Mouse (Mus musculus) ZHBTc4 (cell line): ENCODE measurements around the gene Ddx47.

Experiments used
- DNase-seq: peaks from one replicate; pipeline ENCODE4 v3.0.0-alpha.2; 2011; ENCODE audit warnings: low read depth, low spot score

Ddx47 gene

DNA sequence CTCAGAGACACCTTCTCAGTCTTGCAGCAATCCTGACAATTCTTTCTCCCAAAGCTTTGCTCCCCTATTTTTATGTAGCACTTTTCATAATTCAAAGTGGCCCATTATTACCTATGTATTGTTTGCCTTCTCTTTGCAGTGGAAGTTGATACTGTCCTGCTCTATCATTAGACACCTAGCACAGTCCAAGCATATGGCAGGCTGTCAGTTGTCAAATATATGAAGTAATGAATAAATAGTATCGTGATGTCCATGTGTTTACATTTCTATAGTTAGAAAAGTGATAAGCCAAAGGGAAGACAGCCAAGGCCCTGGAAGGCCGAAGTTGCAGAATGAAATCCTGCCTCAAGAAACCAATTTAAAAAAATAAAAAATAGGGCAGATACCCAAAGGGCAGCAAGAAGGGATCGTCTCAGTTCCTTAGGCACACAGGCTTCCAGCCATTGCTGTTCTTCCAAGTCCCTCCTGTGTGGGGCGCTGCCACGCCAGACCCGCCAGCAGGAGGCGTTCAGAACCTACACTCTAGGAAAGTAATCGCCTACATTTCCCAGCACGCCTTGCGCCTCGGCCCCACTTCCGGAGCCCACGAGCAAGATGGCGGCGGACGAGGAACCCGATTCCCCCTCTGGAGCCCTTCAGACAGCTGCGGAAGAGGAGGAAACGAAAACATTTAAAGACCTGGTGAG lies at the start of gene Ddx47:
Gene Ddx47 (plus strand): TSS at position 565 of the 686 bp plus-strand sequence.
- DNase-seq = peak; percentile 97

DNA sequence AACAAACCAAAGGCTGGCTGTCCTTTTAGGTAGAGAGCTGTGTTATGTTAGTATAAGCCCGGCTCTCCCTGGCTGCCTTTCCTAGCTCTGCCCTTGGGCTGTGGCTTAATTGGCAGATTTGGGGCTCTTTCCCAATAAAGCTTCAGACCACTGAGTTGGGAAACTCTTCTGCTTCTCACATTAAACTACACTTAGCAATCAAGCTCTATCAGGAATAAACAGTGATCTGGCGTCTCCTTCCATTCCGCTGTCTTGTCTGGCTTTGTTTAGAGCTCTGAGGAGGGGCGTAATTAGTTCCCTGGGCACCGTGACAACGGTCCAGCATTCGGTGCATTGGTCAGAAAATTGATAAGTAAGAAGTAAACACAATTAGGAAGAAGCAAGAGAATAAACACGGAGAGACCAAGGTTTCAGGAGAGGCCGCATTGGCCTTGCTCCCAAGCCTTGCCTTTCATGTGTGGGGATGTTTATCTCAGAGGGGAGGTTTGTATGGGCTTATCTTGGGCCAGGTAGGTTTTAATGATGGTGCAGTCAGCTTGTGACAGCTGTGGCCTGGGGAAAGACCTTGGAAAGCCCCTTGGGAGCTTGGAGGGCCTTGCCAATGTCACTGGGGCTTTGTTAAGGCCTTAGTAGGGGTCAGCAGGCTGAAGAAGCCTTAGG lies 49.4 kb upstream of the Ddx47 start:
- DNase-seq = no peak

DNA sequence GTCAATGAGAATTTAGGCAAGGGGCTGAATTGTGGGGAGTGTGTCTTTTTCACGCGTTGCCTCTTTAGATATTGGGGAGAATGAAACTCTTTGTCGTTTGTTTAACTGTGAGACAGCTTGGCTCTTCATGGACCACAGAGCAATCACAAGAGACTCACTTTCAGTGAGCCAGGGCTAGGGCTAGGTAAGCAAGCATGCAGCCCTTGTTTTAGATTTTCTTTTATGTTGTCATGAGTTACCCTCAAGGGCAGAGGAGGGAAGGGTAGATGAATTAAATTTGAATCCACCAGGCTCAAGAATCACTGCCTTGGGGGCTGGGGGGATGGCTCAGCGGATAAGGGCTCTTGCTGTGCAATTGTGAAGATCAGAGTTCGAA lies 48.9 kb upstream of the Ddx47 start:
- no peak for DNase-seq

DNA sequence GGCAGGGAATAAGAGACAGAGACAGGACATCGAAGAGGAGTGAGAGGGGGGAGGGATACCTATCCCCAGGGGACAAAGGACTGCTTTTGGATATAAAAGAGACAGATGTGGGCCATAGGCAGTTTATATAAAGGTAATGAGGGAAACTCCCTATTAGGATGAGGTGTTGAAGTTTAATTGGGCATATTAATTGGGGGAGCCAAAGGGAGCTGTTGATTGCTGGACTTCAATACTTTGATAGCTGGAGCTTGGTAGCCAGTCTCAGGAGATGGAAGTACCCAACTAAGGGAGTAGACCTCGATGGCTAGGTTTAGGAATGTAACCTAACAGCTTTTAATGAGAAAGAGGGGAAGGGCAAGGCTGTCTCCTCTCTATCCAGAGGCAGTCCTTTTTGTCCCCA lies 47.5 kb upstream of the Ddx47 start:
- DNase-seq = no peak

DNA sequence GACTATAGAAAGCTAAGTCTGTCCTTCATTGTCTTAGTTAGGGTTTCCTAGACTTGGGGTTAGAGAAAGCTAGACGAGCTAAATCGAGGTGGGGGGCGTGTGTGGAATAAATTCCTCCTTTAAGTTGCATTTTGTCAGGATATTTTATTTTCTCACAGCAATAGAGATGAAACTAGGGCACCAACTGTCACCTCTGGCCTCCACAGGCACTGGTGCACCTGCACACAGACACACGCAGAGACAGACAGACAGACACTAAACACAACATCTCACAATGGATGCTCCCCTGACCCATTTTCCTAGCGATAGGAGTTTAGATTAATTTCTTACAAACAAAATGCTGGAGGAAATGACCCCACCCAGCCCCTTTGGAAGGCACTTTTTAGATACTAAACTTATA lies 44.7 kb upstream of the Ddx47 start:
- DNase-seq = no peak

DNA sequence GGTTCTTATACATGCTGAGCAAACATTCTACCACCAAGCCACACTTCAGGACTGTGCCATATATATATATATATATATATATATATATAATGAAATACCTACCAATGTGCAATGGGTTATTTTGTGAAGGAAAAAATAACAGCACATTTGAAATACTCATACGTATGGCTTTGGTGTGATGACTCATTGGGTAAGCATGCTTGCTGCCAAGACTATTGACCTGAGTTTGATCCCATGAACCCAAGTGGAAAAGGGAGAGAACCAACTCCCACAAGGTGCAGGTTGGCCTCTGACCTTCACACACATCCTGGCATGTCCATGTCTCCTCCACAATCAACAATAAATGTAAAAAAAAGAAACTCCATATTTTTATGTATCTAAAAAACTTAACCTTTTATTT lies 43.1 kb upstream of the Ddx47 start:
- no peak for DNase-seq

DNA sequence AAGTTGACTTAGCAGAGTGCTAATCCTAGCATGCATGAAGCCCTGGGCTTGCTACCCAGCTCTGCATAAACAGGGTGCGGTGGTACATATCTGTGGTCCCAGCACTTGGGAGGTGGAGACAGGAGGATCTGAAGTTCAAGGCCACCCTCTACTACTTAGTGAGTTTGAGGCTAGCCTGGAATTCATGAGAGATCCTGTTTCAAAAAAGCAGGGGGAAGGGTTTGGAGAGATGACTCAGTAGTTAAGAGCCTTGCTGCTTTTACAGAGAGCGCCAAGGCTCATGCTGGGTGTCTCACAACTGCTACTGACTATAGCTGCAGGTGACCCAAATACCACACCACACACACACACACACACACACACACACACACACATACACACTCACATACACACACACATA lies 41.9 kb upstream of the Ddx47 start:
- DNase-seq = peak; percentile 56

DNA sequence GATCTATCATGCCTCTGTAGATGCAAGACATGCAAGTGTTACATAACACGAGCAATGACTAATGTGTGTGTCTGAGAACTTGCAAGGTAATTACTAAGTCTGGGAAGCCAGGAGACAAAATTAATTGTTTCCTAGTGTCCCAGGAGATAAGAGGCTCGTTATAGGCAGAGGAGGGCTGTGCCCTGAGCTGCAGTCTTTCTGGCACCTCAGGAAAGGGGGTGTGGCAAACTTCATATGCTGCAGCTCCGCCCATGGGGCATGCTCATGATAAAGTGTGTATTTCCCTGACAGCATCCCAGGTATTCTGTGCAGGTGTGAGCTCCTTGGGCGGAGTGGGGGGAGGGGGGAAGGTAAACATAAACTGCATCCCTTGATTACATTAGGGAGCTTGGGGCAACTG lies 39.3 kb upstream of the Ddx47 start:
- no peak for DNase-seq

DNA sequence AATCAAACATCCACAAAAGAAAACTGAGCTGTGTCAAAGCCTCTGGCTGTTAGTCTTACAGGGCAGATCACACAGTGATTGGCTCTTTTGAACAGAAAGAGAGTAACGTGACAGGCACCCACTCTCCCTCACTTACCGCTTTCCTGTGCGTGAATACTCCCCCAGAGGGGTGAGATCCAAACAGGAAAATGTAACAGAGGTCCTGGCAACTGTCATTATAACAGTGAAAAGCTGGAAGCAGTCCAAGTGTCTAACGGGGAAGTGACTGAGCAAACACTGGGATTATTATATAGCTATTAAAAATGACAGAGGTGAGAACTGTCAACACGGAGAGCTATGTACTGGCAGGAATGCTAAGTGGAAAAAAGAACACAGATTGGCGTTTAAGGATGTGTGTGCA lies 34.8 kb upstream of the Ddx47 start:
- no peak for DNase-seq

DNA sequence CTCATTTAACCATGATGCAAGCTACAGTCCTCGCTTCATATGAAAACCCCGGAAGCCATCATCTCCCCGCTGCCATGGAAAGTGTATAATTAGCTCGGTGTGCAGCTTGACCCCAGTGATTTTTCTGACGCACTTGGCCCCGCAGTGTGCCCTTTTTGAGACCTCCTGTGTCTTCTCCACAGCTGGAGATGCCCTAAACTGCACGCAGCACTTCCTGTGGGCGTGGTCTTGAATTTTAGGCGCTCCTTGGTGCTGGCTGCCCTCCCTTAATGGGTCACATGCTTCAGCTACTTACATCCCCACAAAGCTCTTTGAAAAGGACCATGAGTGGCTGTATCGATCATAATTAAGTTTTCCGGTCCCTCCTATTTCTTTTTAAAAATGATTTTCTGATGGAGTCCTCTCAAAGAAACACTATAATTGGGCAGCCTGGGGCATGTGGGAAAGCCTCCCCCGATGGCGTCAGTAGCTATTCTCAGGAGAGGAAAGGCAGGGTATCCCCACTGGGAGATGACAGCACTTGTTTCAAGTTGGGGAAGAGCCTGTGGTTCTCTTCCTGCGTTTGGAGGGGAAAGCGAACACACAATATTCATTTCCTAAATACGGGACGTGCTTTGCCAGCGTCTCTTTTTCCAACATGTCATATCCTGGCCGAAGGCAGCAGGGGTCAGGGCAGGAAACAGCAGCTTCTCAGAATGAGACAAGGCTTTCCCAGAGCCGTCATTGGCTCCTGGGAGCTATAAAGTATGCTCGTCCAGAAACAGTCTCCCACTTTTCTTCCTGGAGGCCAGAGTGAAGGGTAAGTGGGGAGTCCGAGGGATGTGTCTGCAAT lies 30.0 kb upstream of the Ddx47 start, which contains the start of gene Apold1:
Gene Apold1 (plus strand): TSS at position 488 of the 832 bp plus-strand sequence.
- DNase-seq = peak; percentile 83

DNA sequence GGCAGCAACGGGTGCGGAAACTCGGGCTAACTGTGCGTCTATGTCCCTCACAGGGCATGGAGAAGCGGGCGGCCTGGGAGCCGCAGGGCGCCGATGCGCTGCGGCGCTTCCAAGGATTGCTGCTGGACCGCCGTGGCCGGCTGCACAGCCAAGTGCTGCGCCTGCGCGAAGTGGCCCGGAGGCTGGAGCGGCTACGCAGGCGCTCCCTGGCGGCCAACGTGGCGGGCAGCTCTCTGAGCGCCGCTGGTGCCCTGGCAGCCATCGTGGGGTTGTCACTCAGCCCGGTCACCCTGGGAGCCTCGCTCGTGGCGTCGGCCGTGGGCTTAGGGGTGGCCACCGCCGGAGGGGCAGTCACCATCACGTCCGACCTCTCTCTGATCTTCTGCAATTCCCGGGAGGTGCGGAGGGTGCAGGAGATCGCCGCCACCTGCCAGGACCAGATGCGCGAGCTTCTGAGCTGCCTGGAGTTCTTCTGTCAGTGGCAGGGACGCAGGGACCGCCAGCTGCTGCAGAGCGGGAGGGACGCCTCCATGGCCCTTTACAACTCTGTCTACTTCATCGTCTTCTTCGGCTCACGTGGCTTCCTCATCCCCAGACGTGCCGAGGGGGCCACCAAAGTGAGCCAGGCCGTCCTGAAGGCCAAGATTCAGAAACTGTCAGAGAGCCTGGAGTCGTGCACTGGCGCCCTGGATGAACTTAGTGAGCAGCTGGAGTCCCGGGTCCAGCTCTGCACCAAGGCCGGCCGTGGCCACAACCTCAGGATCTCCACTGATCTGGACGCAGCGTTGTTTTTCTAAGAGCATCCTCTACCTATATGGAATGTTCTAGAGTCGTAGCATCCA lies 27.7 kb upstream of the Ddx47 start:
- DNase-seq = peak; percentile 93

DNA sequence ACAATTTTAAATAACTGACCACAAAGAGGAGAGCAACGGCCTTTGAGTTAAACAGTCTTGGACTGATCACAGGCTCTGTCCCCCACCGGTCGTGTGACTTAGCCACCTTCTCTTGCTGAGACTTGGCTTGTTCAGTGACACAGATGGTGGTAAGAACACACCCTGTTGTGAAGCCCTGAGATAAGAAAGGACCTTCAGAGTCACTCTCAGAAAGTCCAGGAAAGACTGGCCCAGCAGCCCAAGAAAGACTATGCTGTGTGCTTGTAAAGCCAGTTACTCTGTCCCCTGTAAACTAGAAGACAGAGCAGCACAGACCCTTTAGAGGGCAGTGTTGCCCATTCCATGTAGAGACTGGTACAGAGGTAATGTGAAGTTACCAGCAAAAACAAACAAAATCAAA lies 26.7 kb upstream of the Ddx47 start:
- DNase-seq = no peak

DNA sequence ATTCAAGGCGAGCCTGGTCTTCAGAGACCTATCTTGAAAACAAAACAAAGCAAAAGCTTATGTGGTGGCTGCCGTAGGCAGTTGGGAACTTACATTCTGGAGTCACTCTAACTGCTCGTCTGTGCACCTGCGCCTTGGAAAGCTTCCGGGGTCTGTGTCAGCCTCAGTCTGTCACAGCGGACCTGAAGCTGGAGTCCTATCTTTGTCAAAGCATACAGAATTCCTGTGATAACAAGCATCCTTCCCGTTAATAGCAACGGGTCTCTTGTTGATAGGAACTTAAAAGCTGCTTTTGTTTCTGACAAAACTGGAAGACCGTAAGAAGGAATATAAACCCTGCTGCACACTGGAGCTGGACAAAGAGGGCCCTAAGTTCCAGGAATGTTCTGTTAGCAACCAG lies 23.0 kb upstream of the Ddx47 start:
- DNase-seq = no peak

DNA sequence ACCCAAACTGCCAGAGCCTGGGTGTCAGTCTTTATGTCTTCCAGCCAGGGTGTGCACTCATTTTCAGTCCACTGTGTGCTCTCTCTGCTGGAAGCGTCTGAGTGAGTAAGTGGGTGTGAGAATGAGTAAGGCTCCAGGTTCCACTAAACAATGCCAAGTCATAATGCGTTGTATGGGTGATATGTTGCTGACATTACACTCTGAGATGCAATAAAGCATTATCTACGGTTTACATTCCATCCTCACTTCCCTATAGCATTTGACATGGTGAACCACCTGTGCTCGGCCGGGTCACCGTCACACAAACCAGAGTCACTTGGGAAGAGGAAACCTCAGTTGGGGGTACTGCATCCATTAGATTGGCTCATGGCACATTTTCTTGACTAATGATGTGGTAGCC lies 20.7 kb upstream of the Ddx47 start:
- no peak for DNase-seq

DNA sequence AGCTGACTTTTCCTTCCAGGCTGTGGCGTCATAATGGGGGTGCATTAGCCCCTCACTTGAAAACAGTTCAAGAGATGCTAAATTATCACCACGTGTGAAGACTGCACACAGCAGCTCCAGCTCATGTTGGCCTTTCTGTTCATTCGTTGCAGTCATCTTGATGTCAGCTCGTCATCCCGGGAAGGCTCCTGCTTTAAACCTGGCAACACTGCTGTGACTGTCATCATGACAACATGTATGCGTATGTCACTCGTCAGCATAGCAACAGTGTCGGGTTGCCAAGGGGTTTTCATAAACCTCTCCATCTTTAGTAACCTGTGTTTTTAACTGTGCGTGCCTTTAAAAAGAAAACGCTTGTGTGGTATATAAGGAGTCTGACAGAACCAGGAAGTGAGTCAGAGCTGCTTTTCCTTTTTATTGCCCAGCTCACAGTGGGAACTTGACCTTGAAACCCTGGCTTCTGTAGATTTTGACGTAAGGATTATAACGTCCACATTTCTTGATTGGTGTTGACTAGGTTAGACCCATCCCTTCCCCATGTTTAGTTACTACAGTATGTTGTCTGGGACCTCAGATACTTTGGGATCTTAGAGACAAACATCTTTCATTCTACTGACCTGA lies 17.3 kb upstream of the Ddx47 start:
- DNase-seq = no peak

DNA sequence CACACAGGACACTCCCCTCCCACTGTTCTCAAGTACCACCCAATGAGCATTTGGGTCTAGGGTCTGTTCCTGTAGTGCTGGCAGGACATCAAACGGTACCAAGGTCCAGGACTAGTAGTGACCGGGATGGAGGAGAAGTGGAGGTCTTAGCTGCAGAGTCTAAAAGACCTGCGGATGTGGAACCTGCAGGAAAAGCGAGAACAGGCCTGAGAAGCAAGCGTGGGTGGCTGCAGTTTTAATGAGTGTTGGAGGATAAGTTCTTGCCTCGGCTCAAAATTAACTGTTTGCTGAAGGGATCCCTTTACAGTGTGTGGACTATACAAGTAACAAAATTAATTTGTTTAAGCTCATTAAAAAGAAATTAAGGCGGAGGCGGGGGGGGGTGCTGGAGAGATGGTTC lies 16.4 kb upstream of the Ddx47 start:
- DNase-seq = no peak

DNA sequence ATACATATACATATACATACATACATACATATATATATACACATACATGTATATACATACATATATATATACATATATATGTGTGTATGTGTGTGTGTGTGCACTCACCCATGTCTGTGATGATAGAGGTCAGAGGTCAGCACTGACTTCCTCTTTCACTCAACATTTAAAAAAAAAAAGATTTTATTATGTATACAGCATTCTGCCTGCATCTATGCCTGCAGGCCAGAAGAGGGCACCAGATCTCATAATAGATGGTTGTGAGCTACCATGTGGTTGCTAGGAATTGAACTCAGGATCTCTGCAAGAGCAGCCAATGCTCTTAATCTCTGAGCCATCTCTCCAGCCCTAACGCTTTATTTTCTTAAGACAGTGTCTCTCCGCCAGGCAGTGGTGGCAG lies 14.5 kb upstream of the Ddx47 start:
- peak; percentile 61 for DNase-seq

DNA sequence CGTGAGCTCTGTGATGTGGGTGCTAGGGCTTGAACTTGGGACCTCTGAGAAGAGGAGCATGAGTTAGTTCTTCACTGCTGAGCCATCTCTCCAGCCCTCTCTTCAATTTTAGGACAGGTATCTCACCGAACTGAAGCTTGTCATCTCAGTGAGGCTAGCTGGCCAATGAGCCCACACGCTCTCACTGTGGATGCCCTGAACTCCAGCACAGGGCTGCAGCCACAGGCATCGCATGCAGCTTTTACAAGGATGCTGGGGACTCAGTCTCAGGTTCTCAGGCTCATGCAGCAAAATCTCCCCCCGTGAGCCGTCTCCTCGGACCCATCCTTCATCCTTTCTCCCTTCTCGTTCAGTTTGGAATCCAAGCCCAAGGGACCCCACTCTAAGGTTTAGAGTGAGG lies 13.3 kb upstream of the Ddx47 start:
- DNase-seq = no peak

DNA sequence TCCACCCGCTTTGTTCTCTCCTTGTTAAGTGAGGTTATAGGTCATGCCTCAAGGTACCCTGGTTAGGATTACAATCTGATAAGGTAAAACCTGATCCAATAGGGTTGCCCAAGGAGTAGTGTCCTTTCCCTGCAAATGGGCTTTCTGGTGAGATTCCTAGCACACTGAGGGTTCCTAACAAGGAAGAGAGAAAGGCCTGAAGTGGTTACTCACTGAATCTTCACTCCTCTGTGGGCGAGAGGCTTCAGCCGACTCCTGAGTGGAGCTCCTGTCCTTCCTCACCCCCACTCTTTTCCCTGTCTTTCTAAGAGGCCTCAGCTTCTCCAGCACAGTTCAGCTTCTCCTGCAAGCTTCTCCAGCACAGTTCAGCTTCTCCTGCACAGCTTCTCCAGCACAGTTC lies 12.6 kb upstream of the Ddx47 start:
- no peak for DNase-seq

DNA sequence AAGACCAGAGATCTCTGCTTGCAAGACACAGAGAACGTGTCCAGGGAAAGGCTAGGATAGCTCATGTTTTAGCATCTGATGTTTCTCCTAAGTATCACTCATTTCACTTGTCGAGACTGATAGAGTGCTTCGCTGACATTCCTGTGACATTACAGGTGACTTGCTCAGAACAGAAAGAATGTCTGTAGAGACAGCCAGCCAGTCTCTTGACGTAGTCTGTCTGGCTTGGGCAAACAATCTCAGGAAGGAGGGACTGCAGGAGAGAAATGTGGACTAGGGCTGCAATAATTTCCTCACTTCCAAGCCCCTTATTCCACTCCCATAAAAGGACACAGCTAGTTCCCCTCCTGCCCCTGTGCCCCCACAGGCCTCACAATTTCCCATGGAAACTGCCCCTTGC lies 11.1 kb upstream of the Ddx47 start:
- no peak for DNase-seq

DNA sequence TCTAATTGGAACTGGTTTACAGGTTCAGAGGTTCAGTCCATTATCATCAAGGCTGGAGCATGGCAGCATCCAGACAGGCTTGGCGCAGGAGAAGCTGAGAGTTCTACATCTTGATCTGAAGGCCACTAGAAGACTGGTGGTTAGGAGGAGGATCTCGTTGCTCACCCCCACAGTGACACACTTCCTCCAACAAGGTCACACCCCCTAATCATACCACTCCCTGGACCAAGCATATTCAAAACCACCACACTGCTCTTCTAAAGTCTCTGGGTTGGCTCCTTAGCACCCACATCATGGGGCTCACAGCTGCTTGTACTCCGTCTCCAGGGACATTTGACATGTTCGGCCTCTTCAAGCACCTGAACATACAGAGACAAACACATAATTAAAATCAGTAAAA lies 9.4 kb upstream of the Ddx47 start:
- DNase-seq = no peak
